Mouse (Mus musculus): ENCODE results near the gene Col12a1.

DNA sequence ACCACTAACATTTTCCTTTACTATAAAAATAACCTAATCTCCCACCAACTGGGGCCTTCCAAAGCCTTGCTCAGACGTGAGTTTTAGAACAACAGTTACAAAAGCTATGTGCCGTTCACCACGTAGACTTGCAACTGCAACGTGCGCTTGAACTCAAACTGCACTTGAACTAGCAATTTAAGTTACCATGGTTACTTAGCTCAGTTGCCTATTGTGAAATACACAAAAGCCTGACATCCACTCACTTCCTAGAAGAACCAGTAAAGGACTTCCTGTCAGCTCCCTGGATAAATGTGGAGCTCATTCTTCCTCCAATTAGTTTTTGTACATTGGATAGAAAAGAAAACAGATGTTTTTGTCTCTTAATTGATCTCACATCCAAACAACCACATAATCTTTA is 112.9 kb downstream of the Col12a1 start:
- TF ChIP-seq CTCF (IDR thresholded peaks at IDR 0.05; ENCODE audit: control insufficient read depth, insufficient read depth, insufficient read length) (no peak), MAX (IDR thresholded peaks at IDR 0.05) (no peak), FOSL1 (IDR thresholded peaks at IDR 0.05; ENCODE audit: insufficient read depth, low read length, poor library complexity, severe bottlenecking) (no peak), MYOG (IDR thresholded peaks at IDR 0.05; ENCODE audit: control insufficient read depth, extremely low read depth, insufficient read length) (no peak), CEBPB (IDR thresholded peaks at IDR 0.05; ENCODE audit: low read depth) (no peak), USF1 (IDR thresholded peaks at IDR 0.05; ENCODE audit: low read depth) (no peak), MYOD1 (IDR thresholded peaks at IDR 0.05; ENCODE audit: control insufficient read depth, insufficient read length, low read depth) (no peak)
